Mouse (Mus musculus): ENCODE data around the gene Cpvl. TPM values are rescaled to one million over a fixed set of nuclear protein-coding genes. Genes with fewer than 3 reads are reported as not detected.
A peak's percentile ranks its signal among the peaks of the same experiment; 100 is the strongest.

The Cpvl gene
- polyA plus RNA-seq, 1 experiment from 2014 or later, result not detected

DNA sequence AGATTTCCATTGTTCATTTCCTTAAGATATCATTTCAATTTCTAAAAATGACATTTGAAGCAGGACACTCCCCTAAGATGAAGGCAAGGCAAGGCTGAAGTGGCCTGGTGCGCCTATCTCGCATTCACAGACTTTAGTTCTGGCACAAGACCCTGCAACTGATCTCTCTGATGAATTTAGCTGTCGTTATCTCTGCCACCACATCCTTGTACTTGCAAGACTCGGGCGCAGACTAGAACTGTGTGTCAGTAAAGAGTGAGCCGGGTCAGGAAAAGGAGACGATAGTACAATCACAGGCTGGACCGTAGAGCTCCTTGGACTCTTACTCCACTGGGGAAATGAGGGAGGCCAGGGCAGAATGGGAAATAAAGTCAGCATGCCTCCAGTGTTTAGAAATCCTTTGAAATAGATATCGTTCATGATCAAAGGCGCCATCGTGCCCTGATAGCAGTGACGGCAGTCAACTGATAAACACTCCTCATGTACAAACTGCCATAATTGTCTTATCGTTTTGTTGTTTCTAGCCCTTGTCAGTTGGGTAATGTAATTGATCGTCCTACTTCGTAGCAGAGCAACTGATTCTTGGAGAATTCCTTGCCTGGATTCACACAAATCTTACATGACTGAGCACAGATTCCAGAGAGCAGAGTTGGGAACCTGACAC lies 2.5 kb upstream of the Cpvl start:
- no peaks in the 10 kb centered on the region for H3K27me3 ChIP-seq (ENCODE audit: control insufficient read depth, insufficient read depth, low read depth, low read length)
- H3K4me1 ChIP-seq (ENCODE audit: control insufficient read depth, insufficient read depth, low read length), result no peaks in the 10 kb centered on the region
- no peaks in the 10 kb centered on the region for H3K9me3 ChIP-seq (replicated peaks; ENCODE audit: control insufficient read depth, low read length, poor library complexity, severe bottlenecking)
- H3K36me3 ChIP-seq (ENCODE audit: control insufficient read depth, insufficient read depth, low read length), result no peaks in the 10 kb centered on the region
- ATAC-seq, result no peak
- H3K9ac ChIP-seq (ENCODE audit: low read depth, low read length), result no peak overlapping the region
- H3K4me3 ChIP-seq (ENCODE audit: low read depth, low read length), result no peak overlapping the region
- no peak overlapping the region for H3K27ac ChIP-seq (ENCODE audit: low read length)
- H3K4me2 ChIP-seq (ENCODE audit: low read length), result no peak overlapping the region
- 80% methylated on average over 15 of the region's 15 CpGs for WGBS

DNA sequence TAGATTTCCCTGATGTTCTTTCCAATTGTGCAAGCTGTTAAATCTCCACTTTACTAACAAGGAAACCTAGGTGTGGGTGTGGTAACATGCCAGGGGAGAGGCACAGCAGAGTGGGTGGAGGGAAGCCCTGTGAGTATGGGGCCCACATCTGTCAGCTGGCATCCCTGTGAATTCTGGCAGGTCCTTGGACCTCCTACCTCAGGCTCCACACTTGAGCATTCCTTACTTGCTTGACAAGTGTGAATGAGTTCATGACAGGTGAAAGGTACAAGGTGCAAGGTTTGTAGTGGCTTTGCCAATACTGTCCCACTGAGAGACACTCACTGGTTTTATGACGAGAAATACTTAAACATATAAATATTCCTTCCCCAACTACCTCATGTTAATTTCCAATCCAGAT lies 4.4 kb downstream of the Cpvl start:
- ATAC-seq, result no peak
- H3K27me3 ChIP-seq (ENCODE audit: control insufficient read depth, insufficient read depth, low read depth, low read length), result no peaks in the 10 kb centered on the region
- WGBS, result 77% methylated on average over 1 of the region's 1 CpGs

DNA sequence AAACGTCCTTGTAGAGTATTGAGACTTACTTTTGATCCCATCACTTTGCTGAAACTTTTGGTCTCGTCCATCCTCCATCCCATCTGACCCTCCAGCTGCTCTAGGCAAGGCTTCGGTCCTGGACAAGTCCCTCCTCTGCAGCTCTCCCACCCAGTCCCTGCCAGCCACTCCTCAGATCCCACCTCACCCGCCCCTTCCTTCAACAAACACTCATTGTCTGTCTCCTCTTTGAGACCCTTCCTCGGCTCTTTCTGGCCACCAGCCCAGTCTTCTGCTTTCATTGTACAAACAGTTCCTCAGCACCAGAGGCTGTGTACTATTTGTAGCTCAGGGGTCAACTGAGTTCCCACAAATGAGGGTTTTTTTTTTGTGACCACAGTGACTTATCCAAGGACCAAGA lies 5.0 kb downstream of the Cpvl start:
- no peak overlapping the region for H3K4me3 ChIP-seq (ENCODE audit: low read depth, low read length)
- H3K27me3 ChIP-seq (ENCODE audit: control insufficient read depth, insufficient read depth, low read depth, low read length), result no peaks in the 10 kb centered on the region
- H3K27ac ChIP-seq (ENCODE audit: low read length), result no peak overlapping the region
- peak; percentile 37; the same call in 1 of the 2 replicates for ATAC-seq
- WGBS, result 34% methylated on average over 5 of the region's 5 CpGs
- no peaks in the 10 kb centered on the region for H3K36me3 ChIP-seq (ENCODE audit: control insufficient read depth, insufficient read depth, low read length)
- H3K4me2 ChIP-seq (ENCODE audit: low read length), result no peak overlapping the region
- H3K4me1 ChIP-seq (ENCODE audit: control insufficient read depth, insufficient read depth, low read length), result 0 out of 2 replicates have a peak, but pooled peaks cover 4% of the 10 kb centered on the region
- no peak overlapping the region for H3K9ac ChIP-seq (ENCODE audit: low read depth, low read length)
- no peaks in the 10 kb centered on the region for H3K9me3 ChIP-seq (replicated peaks; ENCODE audit: control insufficient read depth, low read length, poor library complexity, severe bottlenecking)

More for the DNA sequence above, 4.4 kb downstream of the Cpvl start:
- Histone ChIP-seq H3K27ac (ENCODE audit: low read length) (no peak overlapping the region), H3K9ac (ENCODE audit: low read depth, low read length) (no peak overlapping the region), H3K4me1 (ENCODE audit: control insufficient read depth, insufficient read depth, low read length) (0 out of 2 replicates have a peak, but pooled peaks cover 4% of the 10 kb centered on the region), H3K9me3 (replicated peaks; ENCODE audit: control insufficient read depth, low read length, poor library complexity, severe bottlenecking) (no peaks in the 10 kb centered on the region), H3K4me2 (ENCODE audit: low read length) (no peak overlapping the region), H3K4me3 (ENCODE audit: low read depth, low read length) (no peak overlapping the region), H3K36me3 (ENCODE audit: control insufficient read depth, insufficient read depth, low read length) (no peaks in the 10 kb centered on the region)

DNA sequence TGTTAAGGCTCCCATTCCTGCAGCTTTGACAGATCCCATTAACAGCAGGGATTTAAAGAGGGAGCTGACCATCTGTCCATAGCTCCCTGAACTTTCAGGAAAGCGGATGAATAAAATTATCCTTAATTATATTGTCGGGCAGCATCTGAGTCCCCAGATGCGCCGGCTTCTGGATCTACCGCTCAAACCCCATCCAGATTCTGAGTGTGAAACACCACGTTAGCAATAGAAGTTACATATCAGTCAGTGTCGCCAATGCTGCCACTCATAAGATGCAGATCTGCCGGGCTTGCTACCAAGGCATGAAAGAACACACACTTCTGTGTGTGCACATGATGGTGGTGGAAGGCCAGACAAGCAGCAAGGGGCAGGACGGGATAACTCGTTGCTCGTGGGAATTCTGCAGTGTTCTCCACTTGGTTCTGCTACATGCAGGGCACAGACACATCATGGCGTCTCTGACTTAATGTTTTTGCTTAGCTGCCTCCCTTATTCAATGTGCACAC lies 6.2 kb downstream of the Cpvl start:
- Histone ChIP-seq H3K9me3 (replicated peaks; ENCODE audit: control insufficient read depth, low read length, poor library complexity, severe bottlenecking) (no peaks in the 10 kb centered on the region), H3K27me3 (ENCODE audit: control insufficient read depth, insufficient read depth, low read depth, low read length) (no peaks in the 10 kb centered on the region), H3K4me2 (ENCODE audit: low read length) (no peak overlapping the region), H3K4me1 (ENCODE audit: control insufficient read depth, insufficient read depth, low read length) (0 out of 2 replicates have a peak, but pooled peaks cover 4% of the 10 kb centered on the region), H3K9ac (ENCODE audit: low read depth, low read length) (no peak overlapping the region), H3K27ac (ENCODE audit: low read length) (no peak overlapping the region), H3K4me3 (ENCODE audit: low read depth, low read length) (no peak overlapping the region), H3K36me3 (ENCODE audit: control insufficient read depth, insufficient read depth, low read length) (no peaks in the 10 kb centered on the region)
- 34% methylated on average over 12 of the region's 12 CpGs for WGBS
- ATAC-seq, result no peak

DNA sequence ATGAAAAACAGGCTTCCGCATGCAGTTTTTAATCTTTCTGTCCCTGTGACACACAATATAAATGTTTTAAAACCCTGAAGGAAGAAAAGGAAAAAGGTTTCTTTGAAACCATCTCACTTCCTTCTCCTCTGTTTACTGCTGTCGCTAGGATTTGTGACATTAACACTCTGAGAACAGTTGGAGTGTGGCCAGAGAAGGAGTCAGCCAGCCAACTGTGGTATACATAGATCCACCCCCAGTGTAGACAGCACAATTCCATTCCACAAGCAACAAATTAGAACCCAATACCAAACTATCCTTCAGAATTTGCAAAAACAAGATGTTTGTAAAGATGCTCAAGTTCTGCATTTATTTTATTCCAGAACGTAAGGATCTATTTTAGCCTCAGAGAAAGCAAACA lies 6.7 kb downstream of the Cpvl start:
- no peak overlapping the region for H3K4me2 ChIP-seq (ENCODE audit: low read length)
- ATAC-seq, result no peak
- WGBS, result 36% methylated on average over 3 of the region's 3 CpGs
- H3K9me3 ChIP-seq (replicated peaks; ENCODE audit: control insufficient read depth, low read length, poor library complexity, severe bottlenecking), result no peaks in the 10 kb centered on the region
- H3K4me3 ChIP-seq (ENCODE audit: low read depth, low read length), result no peak overlapping the region
- H3K27ac ChIP-seq (ENCODE audit: low read length), result no peak overlapping the region
- 0 out of 2 replicates have a peak, but pooled peaks cover 4% of the 10 kb centered on the region for H3K4me1 ChIP-seq (ENCODE audit: control insufficient read depth, insufficient read depth, low read length)
- no peaks in the 10 kb centered on the region for H3K27me3 ChIP-seq (ENCODE audit: control insufficient read depth, insufficient read depth, low read depth, low read length)
- H3K36me3 ChIP-seq (ENCODE audit: control insufficient read depth, insufficient read depth, low read length), result no peaks in the 10 kb centered on the region
- no peak overlapping the region for H3K9ac ChIP-seq (ENCODE audit: low read depth, low read length)

DNA sequence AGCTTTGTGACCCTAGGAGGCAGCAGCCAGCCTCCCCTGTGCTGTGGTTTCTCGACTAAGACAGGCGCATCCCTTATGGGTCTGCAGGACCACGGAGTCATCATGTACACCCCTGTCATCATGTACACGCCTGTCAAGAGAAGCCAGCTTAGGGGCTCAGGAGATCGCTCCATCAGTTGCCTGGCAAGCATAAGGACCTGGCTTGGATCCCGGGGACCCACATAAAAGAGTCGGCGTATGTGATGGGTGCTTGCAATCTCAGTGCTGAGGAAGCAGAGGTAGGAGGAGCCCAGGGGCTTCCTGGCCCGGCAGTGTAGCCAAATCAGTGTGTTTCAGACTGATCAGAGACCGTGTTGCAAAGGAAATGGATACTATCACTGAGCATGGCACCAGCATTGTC lies 9.4 kb downstream of the Cpvl start:
- ATAC-seq, result no peak

DNA sequence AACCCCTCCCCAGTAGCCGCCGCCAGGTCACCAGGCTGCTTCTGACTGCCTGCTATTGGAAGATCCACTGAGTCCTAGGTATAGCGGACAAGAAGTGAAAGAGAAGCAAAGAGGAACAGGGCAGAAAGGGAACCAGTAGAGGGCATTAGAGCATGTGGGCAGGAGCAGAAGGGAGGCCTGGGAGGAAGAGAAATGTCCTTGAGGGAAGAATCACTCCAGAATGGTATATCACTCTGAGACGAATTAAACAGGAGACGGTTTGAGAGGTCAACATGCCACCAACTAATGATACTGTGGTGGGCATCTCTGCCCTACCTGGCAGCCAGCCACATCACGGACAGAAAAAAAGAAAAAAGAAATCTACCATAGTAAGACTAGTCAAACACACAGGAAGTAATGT lies 9.9 kb downstream of the Cpvl start:
- H3K27me3 ChIP-seq (ENCODE audit: control insufficient read depth, insufficient read depth, low read depth, low read length), result no peaks in the 10 kb centered on the region
- H3K4me3 ChIP-seq (ENCODE audit: low read depth, low read length), result no peak overlapping the region
- H3K4me2 ChIP-seq (ENCODE audit: low read length), result no peak overlapping the region
- no peak for ATAC-seq
- no peaks in the 10 kb centered on the region for H3K9me3 ChIP-seq (replicated peaks; ENCODE audit: control insufficient read depth, low read length, poor library complexity, severe bottlenecking)
- H3K36me3 ChIP-seq (ENCODE audit: control insufficient read depth, insufficient read depth, low read length), result no peaks in the 10 kb centered on the region
- H3K9ac ChIP-seq (ENCODE audit: low read depth, low read length), result no peak overlapping the region
- WGBS, result 92% methylated on average over 6 of the region's 6 CpGs
- H3K27ac ChIP-seq (ENCODE audit: low read length), result no peak overlapping the region
- H3K4me1 ChIP-seq (ENCODE audit: control insufficient read depth, insufficient read depth, low read length), result peaks cover 11% of the 10 kb centered on the region

More for the DNA sequence above, 9.4 kb downstream of the Cpvl start:
- Histone ChIP-seq H3K27ac (ENCODE audit: low read length) (no peak overlapping the region), H3K4me3 (ENCODE audit: low read depth, low read length) (no peak overlapping the region), H3K36me3 (ENCODE audit: control insufficient read depth, insufficient read depth, low read length) (no peaks in the 10 kb centered on the region), H3K4me1 (ENCODE audit: control insufficient read depth, insufficient read depth, low read length) (peaks cover 12% of the 10 kb centered on the region), H3K9ac (ENCODE audit: low read depth, low read length) (no peak overlapping the region), H3K4me2 (ENCODE audit: low read length) (no peak overlapping the region), H3K27me3 (ENCODE audit: control insufficient read depth, insufficient read depth, low read depth, low read length) (no peaks in the 10 kb centered on the region), H3K9me3 (replicated peaks; ENCODE audit: control insufficient read depth, low read length, poor library complexity, severe bottlenecking) (no peaks in the 10 kb centered on the region)
- 69% methylated on average over 10 of the region's 10 CpGs for WGBS

DNA sequence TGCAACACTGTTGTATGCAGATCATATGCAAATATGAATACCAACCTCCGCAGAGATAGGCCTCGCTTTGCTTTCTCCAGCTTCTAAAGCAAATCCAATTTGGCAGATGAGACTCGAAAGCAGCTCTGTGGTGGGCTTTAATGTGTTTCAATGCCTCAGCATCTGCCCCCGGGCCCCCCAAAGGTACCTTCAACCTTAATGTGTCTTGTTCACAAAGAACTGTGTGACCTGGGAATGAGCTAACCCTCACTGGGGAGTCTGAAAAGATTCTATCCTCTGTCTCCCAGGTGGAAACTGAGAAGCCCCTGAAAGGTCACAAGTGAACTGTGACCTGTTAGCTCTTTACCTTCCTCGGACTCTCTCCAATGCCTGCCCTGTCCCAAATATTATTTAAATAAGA lies 11.9 kb downstream of the Cpvl start:
- no peak overlapping the region for H3K9ac ChIP-seq (ENCODE audit: low read depth, low read length)
- no peak overlapping the region for H3K4me3 ChIP-seq (ENCODE audit: low read depth, low read length)
- H3K9me3 ChIP-seq (replicated peaks; ENCODE audit: control insufficient read depth, low read length, poor library complexity, severe bottlenecking), result no peaks in the 10 kb centered on the region
- no peaks in the 10 kb centered on the region for H3K36me3 ChIP-seq (ENCODE audit: control insufficient read depth, insufficient read depth, low read length)
- no peaks in the 10 kb centered on the region for H3K27me3 ChIP-seq (ENCODE audit: control insufficient read depth, insufficient read depth, low read depth, low read length)
- H3K4me1 ChIP-seq (ENCODE audit: control insufficient read depth, insufficient read depth, low read length), result peaks cover 9% of the 10 kb centered on the region
- no peak overlapping the region for H3K4me2 ChIP-seq (ENCODE audit: low read length)
- no peak for ATAC-seq
- H3K27ac ChIP-seq (ENCODE audit: low read length), result no peak overlapping the region
- WGBS, result 33% methylated on average over 5 of the region's 5 CpGs

DNA sequence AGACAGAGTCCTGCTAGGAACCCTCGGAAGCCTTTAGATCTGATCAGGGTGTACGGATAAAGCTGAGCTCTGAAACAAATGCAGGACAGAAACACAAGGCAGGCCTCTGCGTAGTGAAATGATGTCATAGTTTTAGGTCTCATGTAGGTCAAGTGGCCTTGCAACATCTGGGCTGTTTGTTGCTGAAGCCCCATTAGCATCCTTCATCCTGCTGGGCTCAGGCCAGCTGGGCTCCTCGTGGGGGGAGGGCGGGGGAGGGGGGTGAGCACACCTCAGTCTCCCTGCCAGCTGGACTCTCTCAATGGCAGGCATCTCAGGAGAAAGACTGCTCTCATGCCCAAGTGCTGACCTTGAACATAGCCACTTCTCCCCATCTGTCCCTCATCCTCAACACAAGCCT lies 12.6 kb downstream of the Cpvl start:
- Histone ChIP-seq H3K27me3 (ENCODE audit: control insufficient read depth, insufficient read depth, low read depth, low read length) (no peaks in the 10 kb centered on the region), H3K36me3 (ENCODE audit: control insufficient read depth, insufficient read depth, low read length) (no peaks in the 10 kb centered on the region), H3K4me1 (ENCODE audit: control insufficient read depth, insufficient read depth, low read length) (peaks cover 9% of the 10 kb centered on the region), H3K27ac (ENCODE audit: low read length) (0 out of 2 replicates have a peak overlapping the region, but pooled peaks have one; percentile 4), H3K9me3 (replicated peaks; ENCODE audit: control insufficient read depth, low read length, poor library complexity, severe bottlenecking) (no peaks in the 10 kb centered on the region), H3K4me3 (ENCODE audit: low read depth, low read length) (no peak overlapping the region), H3K4me2 (ENCODE audit: low read length) (no peak overlapping the region), H3K9ac (ENCODE audit: low read depth, low read length) (no peak overlapping the region)
- WGBS, result 27% methylated on average over 5 of the region's 5 CpGs
- ATAC-seq, result no peak

All from midbrain, embryonic 16.5 days (tissue).